Mouse (Mus musculus): ENCODE measurements around the gene Cdc42se1.

The Cdc42se1 gene

DNA sequence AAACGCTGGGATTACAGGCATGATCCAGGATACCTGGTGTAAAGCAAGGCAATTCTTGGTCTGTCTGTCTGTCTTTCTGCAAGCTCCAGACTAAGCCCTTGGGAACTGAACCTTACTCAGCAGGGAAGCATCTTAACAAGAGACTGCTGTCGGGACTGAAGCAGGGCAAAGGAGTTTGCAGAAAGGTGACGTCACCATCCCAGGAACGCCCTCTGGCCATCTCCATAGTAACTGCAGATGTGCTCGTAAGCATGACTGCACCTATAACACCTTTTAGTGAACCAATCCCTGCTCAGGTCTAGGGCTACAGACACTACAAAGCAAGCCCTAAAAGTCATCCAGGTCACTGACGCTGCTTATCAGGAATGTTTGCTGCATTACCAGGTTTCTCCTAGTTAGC, 4.2 kb upstream of the Cdc42se1 start:
- no peak for DNase-seq (ENCODE audit: low read depth)

DNA sequence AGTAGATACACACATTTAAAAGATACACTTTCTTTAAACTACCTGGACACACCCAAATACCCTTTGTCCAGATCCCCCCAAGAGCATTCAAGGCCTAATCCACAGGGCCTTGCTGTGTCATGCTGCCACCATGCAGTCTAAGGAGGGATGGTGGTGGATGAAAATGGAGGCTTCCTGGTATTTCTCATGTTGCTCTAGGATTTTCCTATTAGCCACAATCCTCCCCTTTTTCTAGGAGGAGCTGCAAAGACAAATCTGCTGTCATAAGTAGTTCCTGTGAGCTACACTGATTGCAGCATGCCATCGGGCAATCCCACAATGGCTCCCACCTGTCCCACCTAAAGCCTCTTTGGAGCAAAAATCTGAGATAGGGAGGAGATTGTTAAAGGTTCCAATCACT, 1.3 kb upstream of the Cdc42se1 start:
- DNase-seq (ENCODE audit: low read depth), result peak; percentile 26

DNA sequence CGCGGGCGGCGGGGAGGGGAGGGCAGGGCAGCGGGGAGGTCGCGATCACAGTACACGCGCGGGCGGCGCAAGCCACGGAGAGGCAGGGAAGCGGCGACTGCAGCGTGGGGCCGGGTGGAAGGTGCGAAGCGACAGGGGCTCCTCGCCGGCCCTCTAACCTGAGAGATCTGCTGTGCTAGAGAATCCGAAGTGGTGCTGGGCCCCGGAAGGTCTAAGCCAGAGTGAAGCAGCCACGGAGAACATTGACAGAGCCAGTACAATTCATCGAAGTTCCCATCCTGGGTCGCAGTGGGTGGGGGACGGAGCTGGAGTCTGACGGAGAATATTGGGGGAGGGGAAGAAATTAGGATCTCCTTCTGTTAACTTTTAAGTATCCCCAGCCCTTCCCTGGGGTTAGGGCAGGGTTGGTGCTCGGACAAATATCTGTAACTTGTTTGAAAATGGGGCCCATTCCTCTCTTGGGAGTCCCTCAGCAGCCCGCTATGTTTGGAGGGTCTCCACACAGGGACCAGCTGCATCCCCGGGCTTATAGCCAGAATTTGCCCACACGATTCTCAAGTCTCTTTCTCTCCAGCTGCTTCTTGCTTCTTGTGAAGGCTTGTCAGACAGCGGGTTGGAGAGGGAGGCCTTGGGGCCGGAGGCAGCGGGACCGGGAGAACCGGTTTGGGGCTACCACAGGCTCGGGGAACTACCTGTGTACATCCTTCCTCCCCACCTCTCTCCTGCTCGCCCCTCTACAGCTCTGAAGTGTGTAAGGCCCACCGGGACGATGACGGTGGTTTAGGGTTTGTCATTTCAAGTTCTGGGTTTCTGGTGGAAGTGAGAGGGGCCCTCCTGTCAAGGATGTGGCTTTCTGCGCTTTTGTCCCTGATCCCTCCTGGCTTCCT, 605 bp downstream of the Cdc42se1 start:
- DNase-seq (ENCODE audit: low read depth), result peak; percentile 37

DNA sequence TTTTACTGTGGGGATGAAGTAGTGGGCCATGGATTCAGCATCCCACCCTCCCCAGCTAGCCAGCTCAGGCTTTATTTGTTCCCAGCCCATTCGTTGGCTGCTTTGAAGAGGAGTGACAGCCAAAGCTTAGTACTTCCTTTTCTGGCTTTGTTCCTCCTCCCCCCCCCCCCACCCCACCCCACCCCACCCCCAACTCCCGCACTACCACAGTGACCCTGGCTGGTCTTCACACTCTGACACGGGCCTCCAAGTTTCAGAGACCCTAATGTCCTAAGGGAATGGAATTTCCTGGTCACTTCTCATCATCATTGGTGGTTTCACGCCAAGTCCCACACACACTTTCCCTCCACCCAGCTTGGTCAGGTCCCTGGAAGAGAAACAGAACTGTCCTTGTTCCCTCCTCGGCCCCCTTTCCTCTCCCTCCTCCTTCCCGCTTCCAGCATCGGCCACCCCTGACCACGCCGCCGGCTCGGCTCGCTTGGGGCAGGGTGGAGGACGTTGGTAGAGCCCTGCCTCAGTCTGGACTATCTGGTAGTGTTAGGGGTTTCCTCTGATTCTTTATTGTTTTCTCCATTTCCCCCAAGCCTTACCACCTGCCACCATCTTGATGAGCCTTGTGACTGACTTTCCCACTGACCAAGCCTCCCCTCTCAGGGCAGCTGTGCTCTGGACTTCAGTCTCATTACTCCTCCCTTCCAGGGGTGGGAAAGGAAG, 1.4 kb downstream of the Cdc42se1 start:
- DNase-seq (ENCODE audit: low read depth), result peak; percentile 79

DNA sequence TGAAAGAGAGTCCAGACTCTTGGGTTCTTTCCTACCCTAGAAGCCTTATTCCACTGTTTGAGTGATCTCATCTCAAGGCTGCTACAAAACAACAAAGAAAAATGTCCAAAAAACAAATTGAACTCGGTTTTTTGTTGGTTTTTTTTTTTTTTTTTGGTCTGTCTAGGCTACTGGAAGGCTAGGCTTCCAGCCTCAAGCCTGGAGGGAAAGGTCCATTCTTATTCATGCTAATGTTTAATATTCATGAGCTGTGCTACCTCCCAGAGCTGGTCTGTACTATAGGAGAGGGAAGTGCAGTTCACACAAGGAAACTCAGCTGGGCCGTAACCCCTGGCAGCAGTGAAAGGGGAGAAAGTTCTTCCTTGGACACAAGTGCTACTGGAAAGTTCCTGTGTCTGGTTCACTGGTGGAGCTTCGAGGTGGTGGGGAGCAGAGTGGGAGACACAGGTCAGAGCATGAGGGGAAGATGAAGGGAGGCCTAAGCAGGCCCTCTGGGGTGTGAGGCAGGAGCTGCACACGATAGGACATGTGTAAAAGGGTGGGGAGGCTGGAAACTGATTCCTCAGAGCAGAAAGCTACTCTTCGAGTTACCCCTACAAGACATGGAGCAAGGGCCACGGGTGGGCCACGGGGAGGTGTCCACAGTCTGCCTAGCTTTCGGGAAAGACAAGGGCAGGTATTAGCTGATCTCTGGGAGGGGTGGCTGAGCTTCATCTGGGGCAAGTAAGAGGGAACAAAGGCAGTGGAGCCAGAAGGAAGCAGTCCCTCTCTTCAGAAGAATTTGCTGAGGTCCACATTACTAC, 2.2 kb downstream of the Cdc42se1 start:
- DNase-seq (ENCODE audit: low read depth), result no peak

DNA sequence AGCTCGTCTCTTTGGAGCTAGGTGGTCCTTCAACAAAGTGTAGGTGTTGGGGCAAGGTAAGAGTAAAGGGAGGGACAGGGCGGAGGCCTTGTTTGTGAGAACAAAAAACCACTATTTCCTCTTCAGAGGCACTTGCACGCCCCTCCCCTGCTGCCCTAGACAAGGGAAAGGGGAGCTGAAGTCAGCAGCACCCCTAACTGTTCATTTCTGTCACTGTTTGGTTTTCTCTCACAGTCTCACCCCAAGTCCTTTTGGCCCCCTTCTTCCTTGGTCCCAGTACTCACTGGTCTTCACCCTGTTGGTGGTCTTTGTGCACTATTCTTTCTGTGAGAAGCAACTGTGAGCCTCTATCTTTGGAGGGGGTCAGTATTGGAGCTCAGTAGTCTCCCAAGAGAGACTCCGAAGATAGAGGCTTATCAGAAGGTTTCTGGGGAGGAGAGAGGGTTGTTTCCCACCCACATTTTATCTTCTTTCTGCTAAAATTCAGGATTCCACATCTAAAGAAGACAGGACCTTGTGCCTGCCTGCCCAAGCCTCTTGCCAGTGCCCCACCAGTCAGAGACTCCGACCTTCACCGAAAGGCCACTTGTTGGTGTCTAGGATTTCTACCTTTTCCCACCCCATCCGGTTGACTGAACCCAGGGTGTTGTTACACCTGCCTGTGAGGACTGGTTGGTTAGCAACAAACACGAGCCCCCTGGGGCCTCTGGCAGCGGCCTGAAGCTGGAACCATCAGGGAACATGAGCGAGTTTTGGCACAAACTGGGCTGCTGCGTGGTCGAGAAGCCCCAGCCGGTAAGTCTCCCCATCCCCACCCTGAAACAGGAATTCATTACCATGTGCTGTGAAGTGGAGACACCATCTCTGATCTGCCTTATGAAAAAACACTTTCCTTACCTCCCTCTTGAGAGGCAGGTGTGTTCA, 3.0 kb downstream of the Cdc42se1 start, which contains the start of gene Mllt11:
Mllt11 (minus strand) TSS at position 874 of the 924 bp plus-strand sequence.
- peak; percentile 28 for DNase-seq (ENCODE audit: low read depth)

DNA sequence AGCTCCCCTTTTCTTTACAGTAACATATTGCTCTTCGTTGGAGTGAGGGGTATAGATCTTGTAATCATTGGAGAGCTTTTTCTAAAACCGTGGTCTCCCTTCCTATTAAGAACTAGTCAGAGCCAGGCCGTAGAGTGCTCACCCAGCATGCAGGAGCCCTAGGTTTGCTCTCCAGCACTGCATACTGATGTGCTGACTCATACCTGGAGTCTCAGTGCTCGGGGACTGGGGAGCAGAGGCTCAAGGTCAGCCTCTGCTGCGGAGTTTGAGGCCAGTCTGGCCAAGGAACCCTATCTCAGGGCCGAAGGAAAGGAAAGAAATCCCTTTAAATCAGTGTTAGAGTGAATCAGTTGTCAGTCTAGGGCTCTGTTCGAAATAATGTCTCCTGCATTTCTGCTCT, 4.2 kb downstream of the Cdc42se1 start:
- peak; percentile 59 for DNase-seq (ENCODE audit: low read depth)

DNA sequence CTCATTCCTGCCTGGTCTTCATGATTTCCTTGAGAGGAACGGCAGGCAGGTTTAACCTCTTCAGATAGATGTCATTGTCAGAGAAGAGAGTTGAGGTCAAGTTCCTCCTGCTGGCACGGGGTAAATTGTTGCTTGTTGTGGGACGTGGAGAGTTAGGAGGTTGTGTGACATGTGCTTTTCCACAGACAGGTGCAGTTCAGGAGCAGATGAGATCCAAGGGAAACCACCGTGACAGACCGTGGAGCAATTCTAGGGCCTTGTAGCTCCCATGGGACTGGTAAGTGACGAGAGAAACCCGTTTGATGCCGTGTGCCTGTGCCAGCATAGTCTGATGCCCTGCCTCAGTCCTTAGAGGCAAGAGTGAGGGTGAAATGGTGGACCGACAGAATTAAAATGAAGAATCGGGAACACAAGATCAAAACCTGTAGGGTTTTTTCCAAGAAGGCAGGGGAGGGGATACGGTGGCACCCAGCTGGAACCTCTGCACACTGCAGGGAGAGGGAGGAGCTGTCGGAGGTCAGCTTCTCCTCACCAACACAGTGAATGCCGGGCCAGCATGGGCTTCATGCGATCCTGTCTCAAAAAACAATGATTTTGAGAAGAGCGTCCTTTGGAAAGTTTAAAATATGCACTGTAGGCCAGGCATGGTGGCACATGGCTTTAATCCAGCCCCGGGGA, 4.9 kb downstream of the Cdc42se1 start:
- DNase-seq (ENCODE audit: low read depth), result no peak

DNA sequence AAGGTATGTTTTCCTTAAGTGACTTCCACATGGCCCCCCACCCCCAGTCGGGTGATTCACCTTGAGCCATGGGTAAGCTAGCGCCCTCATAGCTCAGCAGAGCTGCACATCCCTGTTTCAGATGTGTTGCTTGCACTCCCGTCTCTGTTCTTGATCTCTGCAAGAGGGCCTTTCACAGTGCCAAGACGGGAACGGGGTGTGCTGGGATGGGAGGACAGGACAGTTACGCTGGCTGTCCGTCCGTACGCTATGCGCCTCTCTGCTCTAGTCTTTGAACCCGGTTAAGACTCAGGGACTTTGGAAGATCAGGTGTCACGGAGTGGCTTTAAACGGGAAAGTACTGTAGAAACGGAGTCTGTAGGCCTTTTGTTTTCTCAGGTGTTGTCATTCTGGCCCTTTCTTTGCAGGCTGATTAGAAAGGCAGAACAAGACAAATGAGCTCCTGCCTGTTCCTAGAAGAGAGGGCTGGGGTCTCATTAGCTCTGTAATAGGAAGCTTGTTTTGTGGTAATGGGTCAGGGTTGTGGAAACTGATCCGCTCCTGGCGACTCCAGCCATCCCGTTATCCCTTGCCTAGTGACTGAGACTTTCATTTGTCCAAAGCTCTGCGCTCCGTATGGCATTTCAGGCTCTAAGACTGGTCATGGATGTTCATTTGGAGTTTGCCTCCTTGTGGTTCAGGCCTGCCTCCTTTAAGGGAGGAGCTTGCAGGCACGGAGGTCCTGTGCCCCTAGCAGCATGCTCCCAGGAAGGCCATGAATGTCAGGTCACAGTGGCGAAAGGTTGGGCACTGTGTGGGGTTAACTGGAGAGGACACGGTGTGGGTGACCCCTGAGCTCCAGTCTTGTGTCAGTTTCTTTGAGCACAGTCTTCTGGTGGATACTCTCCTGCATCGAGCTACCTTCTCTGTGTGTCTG, 7.1 kb downstream of the Cdc42se1 start:
- no peak for DNase-seq (ENCODE audit: low read depth)

DNA sequence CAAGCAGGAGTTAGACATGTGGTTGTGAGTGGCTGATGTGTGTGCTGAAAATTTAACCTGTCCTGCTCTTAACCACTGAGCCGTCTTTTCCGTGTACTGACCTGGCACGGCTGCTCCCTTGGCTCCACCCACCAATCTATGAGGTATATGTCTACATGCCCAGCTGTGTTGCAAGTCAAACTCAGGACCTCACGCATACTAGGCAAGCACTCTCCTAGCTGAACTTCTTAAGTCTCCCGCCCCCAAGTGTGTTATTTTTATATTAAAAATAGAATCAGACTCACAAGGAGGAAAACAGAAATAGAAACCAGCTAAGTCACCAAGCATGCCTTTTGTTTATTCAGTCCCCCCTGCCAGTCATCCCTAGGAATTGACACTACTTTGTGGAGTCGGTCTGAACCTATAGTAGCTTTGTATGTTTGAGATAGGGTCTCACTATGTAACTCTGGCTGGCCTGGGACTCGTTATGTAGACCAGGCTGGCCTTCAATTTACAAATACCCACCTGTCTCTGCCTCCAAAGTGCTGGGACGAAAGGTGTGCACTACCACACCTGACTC, 9.1 kb downstream of the Cdc42se1 start:
- no peak for DNase-seq (ENCODE audit: low read depth)

DNA sequence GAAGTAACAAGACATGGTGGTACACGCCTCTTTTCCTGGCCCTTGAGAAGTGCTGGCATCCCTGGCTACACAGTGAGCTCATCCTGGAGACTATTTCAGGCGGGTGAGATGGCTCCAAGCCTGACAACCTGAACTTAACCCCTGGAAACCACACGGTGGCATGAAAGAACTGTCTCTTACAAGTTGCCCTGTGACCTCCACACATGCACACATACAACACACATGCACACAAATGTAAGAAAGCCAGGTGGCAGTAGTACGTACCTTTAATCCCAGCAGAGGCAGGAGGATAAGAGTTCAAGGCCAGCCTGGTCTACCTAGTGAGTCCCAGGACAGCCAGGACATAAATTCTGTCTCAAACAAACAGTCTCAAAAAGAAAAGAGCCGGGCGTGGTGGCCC, 10.5 kb downstream of the Cdc42se1 start:
- DNase-seq (ENCODE audit: low read depth), result peak; percentile 44

DNA sequence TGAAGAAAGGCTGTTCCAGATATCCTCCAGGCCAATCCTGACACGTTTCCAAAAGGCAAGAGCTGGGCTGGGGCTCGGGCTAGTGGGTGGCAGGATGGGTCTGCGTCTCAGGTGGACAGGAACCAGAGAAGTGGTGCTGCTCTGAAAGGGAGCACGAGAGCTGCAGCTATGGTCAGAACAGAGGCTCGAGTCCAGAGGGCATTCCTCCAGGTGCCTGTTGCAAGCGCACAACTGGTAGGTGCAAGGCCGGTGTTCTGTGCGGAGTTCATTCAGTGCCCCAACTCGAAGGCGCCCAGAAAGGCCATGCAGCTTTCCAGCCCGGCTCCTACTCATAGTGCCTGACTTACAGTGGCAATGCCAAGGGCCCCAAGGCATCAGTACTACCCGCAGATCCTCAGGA, 11.4 kb downstream of the Cdc42se1 start:
- no peak for DNase-seq (ENCODE audit: low read depth)

DNA sequence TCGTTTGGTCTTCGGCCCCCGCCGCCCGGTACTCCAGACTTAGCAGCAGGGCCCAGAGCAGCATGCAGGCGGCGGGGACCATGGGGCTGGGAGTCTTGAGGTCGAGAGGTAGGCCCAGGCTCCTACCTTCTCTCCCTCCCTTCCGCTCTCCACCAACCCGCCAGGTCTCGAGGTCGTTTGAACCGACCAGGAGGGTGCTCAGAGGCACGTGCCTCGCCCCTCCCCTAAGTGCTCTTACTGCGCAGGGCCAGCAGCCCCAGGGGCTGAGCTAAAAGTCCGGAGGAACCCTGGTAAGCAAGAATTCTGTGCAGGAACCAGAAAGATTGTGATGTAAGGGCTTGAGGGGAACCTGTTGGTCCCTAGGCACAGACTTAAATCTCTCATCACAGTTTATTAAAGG, 12.4 kb downstream of the Cdc42se1 start:
- no peak for DNase-seq (ENCODE audit: low read depth)

DNA sequence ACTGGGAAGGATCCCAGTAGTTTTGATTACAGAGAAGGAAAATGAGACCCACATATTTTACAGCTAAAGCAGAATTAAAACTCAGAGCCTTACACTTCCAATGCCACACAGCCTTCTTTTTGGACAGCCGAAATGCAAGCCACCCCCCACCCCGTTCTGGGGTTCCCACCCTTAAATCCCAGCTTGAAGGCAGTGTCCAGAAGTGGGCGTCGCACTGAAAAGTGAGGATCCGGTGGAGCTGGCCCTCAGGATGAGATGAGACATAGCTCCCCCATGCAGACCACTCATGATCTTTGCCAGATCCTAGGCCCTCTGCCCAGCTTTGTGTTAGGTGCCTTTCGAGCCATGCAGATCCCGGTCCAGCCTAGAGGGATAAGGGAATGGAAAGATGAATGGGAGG, 13.0 kb downstream of the Cdc42se1 start, which contains the start of gene Gm128:
Gm128 (minus strand) TSS at position 101 of the 400 bp plus-strand sequence.
- DNase-seq (ENCODE audit: low read depth), result no peak

DNA sequence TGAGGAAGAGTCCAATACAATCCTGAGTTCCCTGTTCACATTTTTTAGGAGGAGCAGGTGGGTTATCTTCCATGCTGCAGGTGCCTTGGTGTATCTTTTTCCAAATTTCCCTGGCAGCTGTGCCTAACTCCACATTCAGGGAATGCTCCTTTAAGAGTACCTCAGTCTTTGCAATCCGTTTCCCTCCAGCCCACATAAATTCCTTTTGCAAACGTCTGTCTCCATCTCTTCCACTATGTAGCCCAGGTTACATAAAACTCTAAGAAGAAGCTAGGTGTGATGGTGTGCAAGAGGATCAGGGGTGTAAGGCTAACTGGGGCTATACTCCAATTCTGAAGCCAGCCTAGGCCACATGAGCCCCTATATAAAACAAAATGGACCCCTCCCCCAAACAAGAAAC, 14.6 kb downstream of the Cdc42se1 start:
- no peak for DNase-seq (ENCODE audit: low read depth)

DNA sequence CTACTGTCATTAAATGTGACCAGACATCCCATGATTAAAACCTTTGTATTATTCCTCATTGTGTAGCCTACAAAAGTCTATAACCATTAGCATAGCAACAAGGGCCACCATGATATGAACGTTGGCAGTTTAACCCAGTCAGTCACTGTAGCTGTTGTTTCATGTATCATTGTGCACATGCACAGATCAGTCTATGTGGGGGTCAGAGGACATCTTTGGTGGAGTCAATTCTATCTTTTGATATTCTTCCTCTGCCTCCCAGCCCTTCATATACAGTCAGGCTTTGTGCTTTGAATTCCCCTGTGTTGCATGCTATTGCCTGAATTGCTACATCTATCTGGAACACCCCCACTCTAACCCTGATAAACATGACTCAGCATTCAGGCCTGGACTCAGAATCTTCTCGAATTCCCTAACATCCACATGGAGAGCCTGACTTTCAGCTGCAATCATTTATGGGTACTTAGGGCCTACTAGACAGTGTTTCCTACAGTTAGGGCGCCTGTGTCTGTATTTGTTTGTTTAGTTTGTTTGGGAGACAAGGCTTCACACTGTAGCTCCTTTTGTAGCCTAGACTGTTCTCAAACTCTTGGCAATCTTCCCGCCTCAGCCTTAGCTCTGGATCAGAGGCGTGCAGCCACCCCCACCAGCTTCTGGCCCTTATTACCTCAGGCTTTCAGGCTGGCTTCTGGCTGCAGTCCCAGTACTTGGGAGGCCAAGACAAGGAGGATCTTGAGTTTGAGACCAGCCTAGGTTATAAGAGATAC, 18.1 kb downstream of the Cdc42se1 start:
- DNase-seq (ENCODE audit: low read depth), result peak; percentile 29

DNA sequence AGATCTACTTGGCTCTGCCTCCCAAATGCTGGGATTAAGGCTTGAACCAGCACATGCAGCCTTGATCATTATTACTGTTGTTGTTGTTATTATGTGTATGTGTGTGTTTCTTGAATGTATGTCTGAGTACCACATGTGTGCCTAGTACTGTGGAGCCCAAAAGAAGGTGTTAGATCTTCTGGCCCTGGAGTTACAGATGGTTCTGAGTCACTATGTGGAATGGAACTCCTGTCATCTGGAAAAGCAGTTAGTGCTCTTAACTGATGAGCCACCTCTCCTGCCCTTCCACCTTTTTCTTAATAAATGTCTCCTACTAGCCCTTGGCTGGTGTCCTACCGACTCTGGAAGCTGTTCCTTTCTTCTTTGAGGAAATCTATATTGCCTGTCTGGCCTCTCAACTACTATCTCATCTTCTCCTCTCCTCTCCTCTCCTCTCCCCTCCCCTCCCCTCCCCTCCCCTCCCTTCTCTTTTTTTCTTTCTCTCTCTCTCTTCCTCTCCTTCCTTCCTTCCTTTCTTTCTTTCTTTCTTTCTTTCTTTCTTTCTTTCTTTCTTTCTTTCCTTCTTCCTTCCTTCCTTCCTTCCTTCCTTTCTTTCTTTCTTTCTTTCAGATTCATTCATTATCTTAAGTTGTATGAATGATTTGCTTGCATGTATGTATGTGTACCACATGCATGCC, 19.3 kb downstream of the Cdc42se1 start:
- DNase-seq (ENCODE audit: low read depth), result no peak

DNA sequence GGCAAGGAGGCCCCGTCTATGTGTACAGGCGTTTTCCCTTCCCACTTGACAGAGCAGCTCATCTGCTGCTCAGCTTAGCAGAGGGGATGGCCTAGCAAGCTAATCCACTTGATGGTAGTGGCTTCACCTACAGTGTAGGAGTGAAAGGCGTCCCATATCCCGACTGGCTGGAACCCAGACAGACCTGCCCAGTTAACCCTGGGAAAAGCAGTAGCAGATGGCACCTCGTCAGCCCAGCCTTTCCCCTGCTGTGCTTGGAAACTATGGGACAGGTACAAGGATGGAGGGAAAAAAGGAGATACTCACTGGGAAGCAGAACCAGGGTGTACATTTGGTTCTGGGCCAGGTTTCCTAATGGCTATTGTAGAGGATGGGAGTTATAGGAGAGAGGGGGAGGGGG, 21.8 kb downstream of the Cdc42se1 start:
- no peak for DNase-seq (ENCODE audit: low read depth)
